Mouse (Mus musculus): Measurements from ENCODE around the gene E130218I03Rik.

Gene E130218I03Rik

DNA sequence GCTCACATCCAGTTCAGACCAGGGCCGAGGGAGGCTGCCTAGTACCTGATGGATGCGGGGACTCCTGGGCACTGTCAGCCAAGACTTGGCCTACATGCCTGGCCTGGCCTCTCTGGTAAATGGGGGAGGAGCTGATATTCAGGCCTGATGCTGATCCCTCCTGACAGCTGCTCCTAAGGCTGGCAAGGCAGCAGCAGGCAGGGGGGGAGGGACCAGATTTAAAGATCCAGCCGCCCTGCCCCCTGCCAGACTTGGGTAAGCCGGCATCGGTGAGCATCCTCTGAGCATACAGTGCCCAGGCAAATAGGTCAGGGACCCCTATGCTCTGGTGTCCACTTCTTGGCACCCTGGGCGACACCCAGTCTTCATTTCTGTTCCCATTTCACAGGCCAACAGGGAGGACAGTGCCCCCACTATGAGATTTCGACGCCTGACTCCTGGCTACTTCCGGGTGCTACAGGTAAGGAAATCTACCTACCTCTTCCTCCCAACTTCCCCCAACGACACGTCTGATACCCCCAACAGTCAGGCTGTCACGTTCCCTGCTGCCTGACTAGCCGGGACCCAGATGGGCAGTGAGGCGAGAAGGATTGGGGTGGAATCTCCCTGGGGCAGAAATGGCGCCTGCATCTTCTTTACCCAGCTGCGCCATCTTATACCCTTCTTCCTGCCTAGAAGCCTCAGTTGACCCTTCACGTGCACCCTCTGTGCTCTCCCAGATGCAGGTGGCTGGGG, at the start of gene E130218I03Rik:
E130218I03Rik (plus strand) TSS at position 147 of the 735 bp plus-strand sequence.
- no peak for TF ChIP-seq GATA4 (IDR thresholded peaks at IDR 0.05; ENCODE audit: insufficient replicate concordance, low read length)

DNA sequence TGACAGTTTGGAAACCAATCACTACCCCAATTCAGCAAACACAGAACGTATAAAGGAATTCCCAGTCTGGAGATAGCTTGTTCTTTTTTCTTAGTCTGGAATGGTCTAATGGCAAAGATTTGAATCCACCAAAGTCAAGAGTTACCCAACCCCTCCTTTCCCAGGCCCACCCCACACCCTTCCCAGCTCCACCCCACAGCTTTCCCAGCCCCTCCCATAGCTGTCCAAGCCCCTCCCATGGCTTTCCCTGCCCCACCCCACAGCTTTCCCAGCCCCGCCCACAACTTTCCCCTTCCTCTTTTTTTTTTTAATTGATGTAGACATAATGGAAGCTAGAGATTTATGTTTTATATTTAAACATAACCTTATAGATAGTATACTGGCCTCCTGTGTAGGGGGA, 44.1 kb upstream of the E130218I03Rik start:
- no peak for TF ChIP-seq GATA4 (IDR thresholded peaks at IDR 0.05; ENCODE audit: insufficient replicate concordance, low read length)

DNA sequence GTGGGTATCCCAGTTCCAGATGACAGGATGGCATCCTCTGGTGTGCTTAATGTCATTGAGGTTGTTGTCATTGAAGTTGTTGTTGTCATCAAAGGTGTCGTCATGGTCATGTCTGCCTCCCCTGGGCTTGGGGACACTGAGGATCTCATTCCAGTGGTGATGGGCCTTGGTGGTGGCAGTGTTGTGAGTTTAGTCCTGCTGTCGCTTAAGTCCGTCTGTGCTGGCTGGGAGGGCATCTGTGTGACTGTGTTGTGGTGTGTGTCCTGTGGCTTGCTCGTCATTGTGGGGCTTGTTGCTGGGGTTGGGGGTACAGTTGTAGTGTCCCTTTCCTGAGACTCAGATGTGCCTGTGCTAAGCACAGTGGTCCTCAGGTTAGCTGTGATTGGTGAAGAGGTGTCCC, 40.6 kb upstream of the E130218I03Rik start, which contains the start of gene Gm7534:
Gm7534 (minus strand) TSS at position 101 of the 400 bp plus-strand sequence.
- TF ChIP-seq GATA4 (IDR thresholded peaks at IDR 0.05; ENCODE audit: insufficient replicate concordance, low read length), result no peak

DNA sequence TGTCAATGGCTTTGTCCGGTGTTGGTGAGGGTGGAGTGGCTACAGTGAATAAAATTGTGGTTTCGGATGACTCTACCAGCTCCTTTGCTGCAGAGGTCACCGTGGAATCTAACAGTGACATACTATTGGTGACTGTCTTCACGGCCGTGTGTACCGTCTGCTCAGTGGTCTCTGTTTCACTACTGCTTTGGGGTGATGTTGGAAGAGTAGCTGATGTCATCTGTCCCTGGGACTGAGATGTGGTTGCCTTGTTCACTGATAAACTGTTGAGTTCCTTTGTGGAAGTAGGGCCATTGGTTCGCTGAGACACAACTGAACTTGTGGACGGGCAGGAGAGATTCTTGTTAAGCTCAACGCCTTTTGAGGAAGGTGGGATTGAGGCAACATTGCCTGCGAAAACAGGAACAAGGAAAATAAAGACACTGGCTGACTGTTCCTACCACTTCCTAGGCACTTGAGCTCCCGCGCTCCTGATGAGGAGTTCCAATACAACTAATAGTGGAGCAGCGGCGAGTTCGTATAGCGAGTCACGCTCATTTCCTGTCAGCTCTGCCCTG, 40.0 kb upstream of the E130218I03Rik start:
- TF ChIP-seq GATA4 (IDR thresholded peaks at IDR 0.05; ENCODE audit: insufficient replicate concordance, low read length), result no peak

DNA sequence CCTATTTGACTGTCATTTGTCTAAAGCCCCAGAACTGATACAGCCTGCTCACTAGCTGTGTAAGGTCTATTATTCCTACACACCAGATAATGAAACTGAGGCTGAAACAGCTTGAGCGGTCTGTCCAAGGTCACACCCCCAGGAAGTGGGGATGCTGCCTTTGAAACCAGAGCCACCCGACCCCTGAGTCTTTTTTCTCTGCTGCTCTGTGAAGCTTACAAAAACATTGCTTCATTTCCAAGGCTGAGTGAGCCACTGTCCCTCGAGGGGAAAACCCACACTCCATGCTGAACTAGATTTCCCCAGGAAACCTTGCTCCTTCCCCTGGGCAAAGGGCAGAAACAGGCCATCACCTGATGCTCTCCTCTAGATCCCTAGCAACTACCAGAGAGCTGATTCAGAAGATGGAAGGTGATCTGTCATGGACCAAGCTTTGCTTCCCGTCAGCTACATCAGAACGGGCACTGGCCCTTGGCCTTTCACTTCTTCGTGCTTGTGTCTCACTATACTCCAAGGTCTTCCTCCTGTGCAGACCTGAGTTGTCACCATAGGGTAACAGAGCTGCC, 36.9 kb upstream of the E130218I03Rik start:
- no peak for TF ChIP-seq GATA4 (IDR thresholded peaks at IDR 0.05; ENCODE audit: insufficient replicate concordance, low read length)

DNA sequence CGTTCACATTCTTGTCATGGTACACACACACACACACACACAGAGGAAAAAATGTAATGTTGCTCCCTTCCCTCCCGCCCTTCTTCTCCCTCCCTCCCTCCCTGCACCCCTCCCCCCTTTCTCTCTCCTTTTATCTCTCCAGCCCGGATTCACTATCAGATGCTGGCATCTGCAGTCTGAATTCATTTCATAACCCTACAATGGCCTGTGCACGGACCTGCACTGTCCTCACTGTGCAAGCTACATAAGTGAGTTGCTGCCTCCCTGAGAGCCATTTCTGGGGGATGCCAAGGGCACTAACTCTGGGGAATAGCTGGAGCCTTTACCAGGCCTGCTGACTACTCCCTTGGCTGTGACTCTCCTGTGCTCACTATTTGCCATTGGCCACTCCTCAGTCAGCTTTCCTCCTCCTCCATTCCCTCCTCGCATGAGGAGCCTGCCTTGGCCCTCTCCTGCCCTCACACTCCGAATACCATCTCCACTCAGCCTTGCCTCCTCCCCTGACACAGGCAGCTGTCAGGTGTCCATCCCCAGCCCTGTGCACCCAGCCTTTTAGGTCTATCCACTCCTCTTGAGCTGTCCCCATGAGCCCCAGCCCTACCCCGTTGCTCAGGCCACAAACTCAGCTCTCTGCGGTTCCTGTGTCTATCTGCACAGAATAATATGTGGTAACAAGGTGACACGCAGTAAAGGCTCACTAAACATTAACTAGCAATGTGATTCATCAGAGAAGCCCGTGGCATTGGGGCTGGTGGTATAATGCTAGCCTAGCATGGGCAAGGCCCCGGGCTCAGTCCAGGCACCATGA, 20.5 kb upstream of the E130218I03Rik start:
- TF ChIP-seq GATA4 (IDR thresholded peaks at IDR 0.05; ENCODE audit: insufficient replicate concordance, low read length), result no peak

DNA sequence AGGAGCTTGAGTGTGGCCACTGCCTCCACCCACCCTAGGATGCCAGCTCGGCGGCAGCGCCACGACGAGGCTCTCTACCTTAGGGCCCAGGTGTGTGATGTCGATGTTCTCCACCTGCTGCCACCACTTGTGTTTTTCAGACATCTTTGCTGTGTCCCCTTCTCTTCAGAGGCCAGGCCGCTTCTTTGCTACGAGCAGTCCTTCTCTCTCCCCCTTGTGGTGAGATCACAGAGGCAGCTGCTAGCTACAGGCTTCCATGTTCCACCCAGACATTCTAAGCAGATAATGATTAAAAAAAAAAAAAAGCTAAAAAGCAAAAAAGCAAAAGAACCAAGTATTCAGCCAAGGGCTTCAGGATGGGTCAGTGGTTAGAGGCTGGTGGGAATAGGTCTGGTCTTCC, 16.3 kb upstream of the E130218I03Rik start, which contains the start of gene Catsper4:
Catsper4 (minus strand) TSS at position 190 of the 400 bp plus-strand sequence.
- TF ChIP-seq GATA4 (IDR thresholded peaks at IDR 0.05; ENCODE audit: insufficient replicate concordance, low read length), result no peak

DNA sequence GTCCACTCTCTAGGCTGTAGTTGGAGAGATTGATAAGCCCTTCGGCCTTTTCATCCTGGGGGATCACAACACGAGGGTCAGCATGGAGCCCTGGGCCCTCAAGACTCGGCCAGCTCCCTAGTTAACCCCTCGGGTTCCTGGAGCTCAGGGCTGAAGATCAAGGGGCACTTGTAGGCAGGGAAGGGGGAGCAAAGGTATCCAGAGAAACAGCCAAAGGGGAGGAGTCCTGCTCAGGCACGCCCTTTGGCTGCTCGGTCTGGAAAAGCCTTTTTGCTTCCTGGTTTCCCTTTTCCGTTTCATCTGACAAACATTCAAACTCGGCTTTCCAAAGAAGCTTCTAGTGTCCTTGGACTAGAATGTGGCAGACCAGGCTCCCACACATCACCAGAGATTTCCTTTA, 13.0 kb upstream of the E130218I03Rik start:
- TF ChIP-seq GATA4 (IDR thresholded peaks at IDR 0.05; ENCODE audit: insufficient replicate concordance, low read length), result no peak

DNA sequence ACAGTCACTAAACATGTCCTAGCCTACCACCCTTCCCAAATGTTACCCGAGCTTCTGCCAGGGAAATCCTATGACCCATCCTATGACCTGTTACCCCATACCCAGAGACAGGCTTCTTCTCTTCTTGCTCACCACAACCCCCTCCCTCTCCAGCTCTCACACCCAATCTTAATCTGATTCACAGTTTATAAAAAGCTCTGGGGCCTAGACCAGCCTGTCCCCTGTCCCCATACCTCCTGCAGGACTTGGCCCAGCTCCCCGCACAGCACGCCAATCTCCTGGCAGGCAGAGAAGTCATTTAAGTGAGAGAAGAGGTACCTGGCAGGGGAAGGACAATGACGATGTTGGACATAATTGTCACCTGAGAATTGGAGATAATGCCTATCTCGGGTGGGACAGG, 8.6 kb upstream of the E130218I03Rik start:
- no peak for TF ChIP-seq GATA4 (IDR thresholded peaks at IDR 0.05; ENCODE audit: insufficient replicate concordance, low read length)

DNA sequence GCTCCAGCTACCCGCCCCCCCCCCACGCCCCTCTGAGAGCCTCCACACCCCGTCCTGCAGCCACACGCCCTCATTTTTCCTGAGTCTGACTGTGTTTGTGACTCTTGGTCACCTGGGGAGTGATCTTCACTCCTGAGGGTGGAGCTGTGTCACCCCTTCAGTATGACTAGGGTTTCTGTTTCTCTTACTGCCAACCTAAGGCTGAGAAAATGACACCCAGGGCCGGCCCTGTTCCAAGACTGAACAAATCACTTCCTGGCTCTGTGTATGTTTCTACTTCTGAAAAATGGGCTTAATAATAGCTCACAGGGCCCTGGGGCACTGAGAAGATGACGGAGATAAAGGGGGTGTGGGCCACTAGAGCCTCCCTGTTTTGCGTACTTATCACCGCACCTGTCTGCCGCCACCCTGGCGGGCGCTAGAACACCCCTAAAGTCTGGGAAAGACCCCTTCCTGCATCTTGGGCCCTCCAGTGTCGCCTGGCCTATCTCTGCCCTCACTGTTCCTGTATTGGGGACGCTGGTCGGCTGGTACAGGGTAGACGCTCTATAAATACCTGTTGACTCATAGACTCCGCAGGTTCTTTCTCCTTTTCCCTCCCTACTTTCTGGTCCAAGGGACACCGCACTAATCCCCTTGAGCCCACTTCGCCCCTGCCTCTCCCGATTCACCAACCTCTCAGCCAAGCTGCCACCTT, 5.7 kb upstream of the E130218I03Rik start:
- no peak for TF ChIP-seq GATA4 (IDR thresholded peaks at IDR 0.05; ENCODE audit: insufficient replicate concordance, low read length)

DNA sequence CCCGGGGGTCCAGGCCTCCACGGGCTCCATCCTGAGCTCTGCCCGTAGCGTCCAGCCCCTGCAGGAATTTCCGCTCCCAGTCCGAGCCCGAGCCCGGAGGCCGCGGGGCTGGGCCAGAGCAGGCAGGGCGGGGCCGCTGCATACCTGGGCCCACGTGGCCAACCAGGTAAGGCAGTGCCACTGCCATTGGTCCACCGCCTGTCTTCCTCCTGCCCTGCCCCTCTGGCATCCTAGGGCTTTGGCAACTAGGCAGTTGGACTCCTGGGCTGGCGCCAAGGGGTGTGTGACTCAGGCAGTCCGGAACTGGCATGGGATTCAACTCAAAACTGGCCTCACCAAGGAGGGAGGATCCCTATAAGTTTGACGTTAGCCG, 5.2 kb upstream of the E130218I03Rik start, which contains the start of gene Cnksr1:
Cnksr1 (minus strand) TSS at position 121 of the 373 bp plus-strand sequence.
- no peak for TF ChIP-seq GATA4 (IDR thresholded peaks at IDR 0.05; ENCODE audit: insufficient replicate concordance, low read length)

DNA sequence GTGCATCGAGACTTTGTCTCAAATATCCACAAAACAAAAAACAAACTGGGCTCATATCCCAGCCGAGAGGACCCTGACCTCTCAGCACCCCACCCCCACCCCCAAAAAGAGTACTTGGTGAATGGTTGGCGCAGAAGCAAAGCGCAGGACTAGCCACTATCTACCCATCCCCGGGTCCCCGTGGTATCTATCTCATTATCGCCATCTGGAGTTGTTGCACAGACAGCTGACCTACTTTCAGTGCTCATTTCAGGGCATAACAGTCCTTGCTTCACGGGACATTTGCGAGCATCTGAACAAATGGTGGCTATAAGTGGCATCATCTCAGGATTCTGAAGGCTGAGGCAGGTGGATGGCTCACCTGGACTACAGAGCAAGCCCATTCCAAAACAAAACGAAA, 4.8 kb upstream of the E130218I03Rik start:
- TF ChIP-seq GATA4 (IDR thresholded peaks at IDR 0.05; ENCODE audit: insufficient replicate concordance, low read length), result no peak

DNA sequence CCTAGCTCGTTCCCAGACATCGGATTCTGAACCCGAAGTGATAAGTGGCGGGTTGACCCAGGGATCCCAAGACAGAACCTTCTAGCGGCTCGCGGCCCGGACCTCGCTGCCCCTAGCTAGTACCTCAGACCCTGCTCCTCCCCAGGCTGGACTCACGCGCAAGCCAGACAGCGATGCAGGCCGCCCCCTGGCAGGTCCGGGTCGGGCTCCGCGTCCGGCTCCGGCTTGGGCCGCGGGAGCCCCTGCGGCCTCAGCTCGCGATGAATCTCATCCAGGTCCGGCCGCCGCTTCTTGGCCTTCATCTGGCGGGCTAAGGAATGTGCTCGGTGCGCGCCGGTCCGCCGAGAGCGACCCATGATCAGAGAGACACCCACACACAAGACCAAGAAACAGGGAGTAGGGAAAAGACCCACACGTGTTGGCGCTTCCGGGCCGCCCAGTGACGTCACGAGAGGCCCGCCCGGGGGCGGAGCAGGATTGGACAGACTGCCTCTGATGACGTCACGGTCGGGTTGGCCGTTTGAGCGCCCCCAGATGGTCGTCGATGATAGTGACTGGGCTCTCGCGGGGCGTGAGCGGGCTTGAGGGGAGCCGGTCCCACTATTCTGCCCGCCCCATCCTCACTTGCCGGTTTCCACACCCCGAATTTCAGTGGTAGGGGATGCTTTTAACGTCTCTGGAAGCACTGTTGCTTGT, 1.8 kb downstream of the E130218I03Rik start, which contains the start of gene Zfp593:
Zfp593 (minus strand) TSS at position 445 of the 696 bp plus-strand sequence.
- no peak for TF ChIP-seq GATA4 (IDR thresholded peaks at IDR 0.05; ENCODE audit: insufficient replicate concordance, low read length)

DNA sequence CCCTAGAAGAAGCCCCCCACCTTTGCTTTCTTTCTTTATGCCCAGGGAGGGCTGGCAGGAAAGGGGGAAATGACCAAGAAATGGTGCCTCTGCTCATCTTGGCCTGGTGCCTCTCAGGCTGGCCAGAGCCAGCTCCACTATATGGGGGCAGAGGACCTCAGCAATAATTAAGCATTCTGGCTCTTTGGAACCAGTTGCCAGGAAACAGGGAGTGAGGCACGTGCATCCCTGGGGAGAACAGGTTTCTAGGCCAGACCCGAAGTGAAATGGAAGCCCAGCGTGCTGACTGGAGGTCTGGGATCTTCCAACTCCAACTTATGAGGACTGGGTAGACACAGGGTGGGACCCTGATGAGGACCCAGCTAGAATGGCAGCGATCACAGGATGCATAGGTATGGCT, 2.8 kb downstream of the E130218I03Rik start:
- TF ChIP-seq GATA4 (IDR thresholded peaks at IDR 0.05; ENCODE audit: insufficient replicate concordance, low read length), result no peak
